In the genomic region with DNA sequence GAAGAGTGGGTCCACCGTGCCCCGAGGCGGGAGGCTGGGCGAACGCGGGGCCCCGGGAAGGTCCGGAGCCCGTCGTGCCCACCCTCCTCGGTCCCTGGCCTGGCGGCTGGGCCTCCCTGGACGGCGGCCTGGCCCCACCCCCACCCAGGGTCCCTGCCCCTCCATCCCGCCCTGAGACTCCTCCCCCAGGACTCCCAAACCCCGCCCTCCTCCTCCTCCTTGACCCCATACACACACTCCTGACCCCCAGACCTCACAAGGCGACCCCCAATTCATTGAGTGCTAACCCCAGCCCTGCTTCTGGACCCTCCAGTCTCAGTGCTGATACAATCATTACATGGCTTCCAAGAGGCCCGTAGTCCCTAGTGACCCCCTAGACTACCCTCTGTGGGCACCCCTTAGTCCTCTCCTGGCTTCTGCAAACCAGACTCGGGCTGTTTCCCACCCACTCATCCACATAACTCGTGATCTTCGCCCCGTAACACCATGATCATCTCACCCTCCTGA, we compare ENCODE assay signal across 8 mouse cellular contexts. TPM values are rescaled to one million over a fixed set of nuclear protein-coding genes. Genes with fewer than 3 reads are reported as not detected.
DNase-seq lines count a peak whose midpoint lies in the region; ATAC-seq and TF ChIP-seq lines count a peak whose summit lies in the region.

No protein-coding gene starts in this region.

- 8% methylated on average over 22 of the region's 22 CpGs for WGBS in hindbrain, embryonic 10.5 days
- WGBS in liver, embryonic 16.5 days (ENCODE audit: insufficient replicate concordance): 4% methylated on average over 18 of the region's 22 CpGs
- 5% methylated on average over 21 of the region's 22 CpGs for WGBS in small intestine, adult 2 months

- H3K27me3 ChIP-seq in megakaryocyte, embryonic 14.5 days (replicated peaks): peaks cover 9% of the 10 kb centered on the region
- H3K27me3 ChIP-seq in hindbrain, embryonic 10.5 days (ENCODE audit: insufficient read depth, poor library complexity, severe bottlenecking): no peaks in the 10 kb centered on the region
- H3K27me3 ChIP-seq in liver, embryonic 16.5 days (ENCODE audit: control insufficient read depth, insufficient read depth, low read depth, low read length): no peaks in the 10 kb centered on the region
- no peaks in the 10 kb centered on the region for H3K27me3 ChIP-seq in small intestine, adult 2 months (ENCODE audit: control insufficient read depth, insufficient read depth, low read length)

- peak overlapping the region; percentile 99 for H3K27ac ChIP-seq in hindbrain, embryonic 10.5 days
- H3K27ac ChIP-seq in liver, embryonic 16.5 days (ENCODE audit: low read length): peak overlapping the region; percentile 62
- H3K27ac ChIP-seq in small intestine, adult 2 months (ENCODE audit: insufficient read depth, low read depth, low read length): peak overlapping the region; percentile 68; the same call in 1 of the 2 replicates

- TF ChIP-seq CTCF in small intestine, adult 2 months (IDR thresholded peaks at IDR 0.05; ENCODE audit: extremely low read depth, insufficient read length, insufficient replicate concordance, low read depth, low read length): no peak

- peaks cover 8% of the 10 kb centered on the region for H3K36me3 ChIP-seq in megakaryocyte, embryonic 14.5 days (replicated peaks; ENCODE audit: low read length)
- H3K36me3 ChIP-seq in hindbrain, embryonic 10.5 days: peaks cover 14% of the 10 kb centered on the region
- no peaks in the 10 kb centered on the region for H3K36me3 ChIP-seq in liver, embryonic 16.5 days (ENCODE audit: control insufficient read depth, insufficient read depth)
- H3K36me3 ChIP-seq in small intestine, adult 2 months (ENCODE audit: control insufficient read depth, insufficient read depth, low read length): no peaks in the 10 kb centered on the region

- peak overlapping the region; percentile 75 for H3K9ac ChIP-seq in liver, embryonic 16.5 days (ENCODE audit: low read depth, low read length)

- peak overlapping the region; percentile 76 for H3K4me2 ChIP-seq in liver, embryonic 16.5 days (ENCODE audit: low read depth, low read length)

- H3K9me3 ChIP-seq in megakaryocyte, embryonic 14.5 days: no peaks in the 10 kb centered on the region
- H3K9me3 ChIP-seq in hindbrain, embryonic 10.5 days: no peaks in the 10 kb centered on the region
- no peaks in the 10 kb centered on the region for H3K9me3 ChIP-seq in liver, embryonic 16.5 days (replicated peaks; ENCODE audit: control insufficient read depth, low read length)

- peak overlapping the region; percentile 98 for H3K4me3 ChIP-seq in megakaryocyte, embryonic 14.5 days (replicated peaks)
- peak overlapping the region; percentile 90 for H3K4me3 ChIP-seq in hindbrain, embryonic 10.5 days
- H3K4me3 ChIP-seq in liver, embryonic 16.5 days (ENCODE audit: low read depth, low read length): peak overlapping the region; percentile 73
- peak overlapping the region; percentile 100 for H3K4me3 ChIP-seq in small intestine, adult 2 months (ENCODE audit: low read depth, low read length)

- no peak for TF ChIP-seq POLR2A in small intestine, adult 2 months (IDR thresholded peaks at IDR 0.05; ENCODE audit: low read depth, low read length)

- H3K4me1 ChIP-seq in megakaryocyte, embryonic 14.5 days: peaks cover 69% of the 10 kb centered on the region
- peaks cover 75% of the 10 kb centered on the region for H3K4me1 ChIP-seq in hindbrain, embryonic 10.5 days (replicated peaks)
- H3K4me1 ChIP-seq in liver, embryonic 16.5 days (ENCODE audit: control insufficient read depth, low read depth, low read length): peaks cover 17% of the 10 kb centered on the region
- H3K4me1 ChIP-seq in small intestine, adult 2 months (ENCODE audit: control insufficient read depth, insufficient read depth, insufficient read length, low read length): peaks cover 4% of the 10 kb centered on the region; the same call in 1 of the 2 replicates

- no peak for ATAC-seq in megakaryocyte, adult 5-6 weeks (ENCODE audit: poor library complexity, severe bottlenecking)
- peak; percentile 70 for ATAC-seq in liver, embryonic 16.5 days (ENCODE audit: low read depth)

- DNase-seq in c-Kit-positive CD71-positive TER-119-positive erythroid progenitor cells, embryonic 14.5 days (ENCODE audit: low spot score): peak; percentile 22
- DNase-seq in hindbrain, embryonic 10.5 days (ENCODE audit: low spot score): no peak
- no peak for DNase-seq in ovary, postnatal 36 days (ENCODE audit: low spot score)
- DNase-seq in left cerebral cortex, adult 8-10 months (ENCODE audit: low spot score in 2 of 2): no peak

RNA-seq across cellular contexts. Expression of a gene that starts 0.7 kb away (rescaled TPM):
- polyA plus RNA-seq in megakaryocyte, embryonic 14.5 days (2012; ENCODE audit: insufficient read depth, low replicate concordance): 45.0 and 64.1 TPM in 2 replicates
- 4.2 and 6.4 TPM in 2 replicates for total RNA-seq in megakaryocyte, adult 5-6 weeks (2015)
- total RNA-seq in megakaryocyte, adult 5-6 weeks (2017): 7.1 and 8.1 TPM in 2 replicates
- 36.1 and 39.8 TPM in 2 replicates for polyA plus RNA-seq in hindbrain, embryonic 10.5 days (2016; fragmentation: Nextera tagmentation; extraction: Ambion mirVana)
- polyA plus RNA-seq in liver, embryonic 16.5 days (2015; fragmentation: Nextera tagmentation; extraction: Ambion mirVana): 6.2 TPM in 2 replicates
- polyA plus RNA-seq in small intestine, adult 2 months (2012; rRNA removed): 27.4 and 39.8 TPM in 2 replicates
- total RNA-seq in left cerebral cortex, adult 8-10 months (2022): 100 to 1,000 TPM in 3 of 4 experiments, 10 to 100 TPM in 1; 97.7 to 106 (median 102) TPM

RNA-seq across cellular contexts. Expression of a gene that starts 30.0 kb away (rescaled TPM):
- polyA plus RNA-seq in megakaryocyte, embryonic 14.5 days (2012; ENCODE audit: insufficient read depth, low replicate concordance): 90.3 and 202 TPM in 2 replicates
- 35.4 and 40.7 TPM in 2 replicates for total RNA-seq in megakaryocyte, adult 5-6 weeks (2015)
- total RNA-seq in megakaryocyte, adult 5-6 weeks (2017): 91.5 and 92.6 TPM in 2 replicates
- 3.4 and 4.3 TPM in 2 replicates for polyA plus RNA-seq in hindbrain, embryonic 10.5 days (2016; fragmentation: Nextera tagmentation; extraction: Ambion mirVana)
- 7.2 and 8.2 TPM in 2 replicates for polyA plus RNA-seq in liver, embryonic 16.5 days (2015; fragmentation: Nextera tagmentation; extraction: Ambion mirVana)
- polyA plus RNA-seq in small intestine, adult 2 months (2012; rRNA removed): 4.0 and 7.0 TPM in 2 replicates
- total RNA-seq in left cerebral cortex, adult 8-10 months (2022): 1 to 10 TPM; 2.8 to 5.5 (median 3.7) TPM

RNA-seq across cellular contexts. Expression of a gene that starts 35.7 kb away (rescaled TPM):
- 0.54 TPM in 1 of 2 replicates, not detected in the other for polyA plus RNA-seq in megakaryocyte, embryonic 14.5 days (2012; ENCODE audit: insufficient read depth, low replicate concordance)
- total RNA-seq in megakaryocyte, adult 5-6 weeks (2015): not detected in 2 replicates
- total RNA-seq in megakaryocyte, adult 5-6 weeks (2017): not detected in 2 replicates
- 10.7 and 11.0 TPM in 2 replicates for polyA plus RNA-seq in hindbrain, embryonic 10.5 days (2016; fragmentation: Nextera tagmentation; extraction: Ambion mirVana)
- polyA plus RNA-seq in liver, embryonic 16.5 days (2015; fragmentation: Nextera tagmentation; extraction: Ambion mirVana): 0.12 and 0.21 TPM in 2 replicates
- polyA plus RNA-seq in small intestine, adult 2 months (2012; rRNA removed): 0.34 and 1.2 TPM in 2 replicates
- 1 to 10 TPM; 7.2 to 8.6 (median 7.7) TPM for total RNA-seq in left cerebral cortex, adult 8-10 months (2022)

RNA-seq across cellular contexts. Expression of a gene that starts 54.9 kb away (rescaled TPM):
- 132 and 226 TPM in 2 replicates for polyA plus RNA-seq in megakaryocyte, embryonic 14.5 days (2012; ENCODE audit: insufficient read depth, low replicate concordance)
- total RNA-seq in megakaryocyte, adult 5-6 weeks (2015): 19.5 and 19.6 TPM in 2 replicates
- total RNA-seq in megakaryocyte, adult 5-6 weeks (2017): 4.4 and 8.2 TPM in 2 replicates
- 1.8 and 2.0 TPM in 2 replicates for polyA plus RNA-seq in hindbrain, embryonic 10.5 days (2016; fragmentation: Nextera tagmentation; extraction: Ambion mirVana)
- polyA plus RNA-seq in liver, embryonic 16.5 days (2015; fragmentation: Nextera tagmentation; extraction: Ambion mirVana): 0.62 and 0.77 TPM in 2 replicates
- 118 and 203 TPM in 2 replicates for polyA plus RNA-seq in small intestine, adult 2 months (2012; rRNA removed)
- total RNA-seq in left cerebral cortex, adult 8-10 months (2022): 10 to 100 TPM; 26.4 to 28.8 (median 27.1) TPM
